Mouse (Mus musculus): ENCODE measurements around the gene Was.
"Not testable (repeated sequence)": the region's sequence is repeated elsewhere in the genome, so short reads cannot be mapped to it uniquely, and the experiment has no call there.

The Was gene

GRCm38 (mm10) chrX:8075104-8075503, 15.2 kb downstream of the Was start:
- in situ Hi-C loops (cut with MboI; ENCODE audit: unreplicated experiment in 2 of 2): no loop called here

- in situ Hi-C loops (cut with MboI; ENCODE audit: unreplicated experiment in 2 of 2): no loop called here
Observed at GRCm38 (mm10) chrX:8074430-8075014, 15.8 kb downstream of the Was start, which contains the start of gene Suv39h1. TSS of gene Suv39h1 (minus strand) at chrX:8074760.

GRCm38 (mm10) chrX:8073881-8074429, 16.3 kb downstream of the Was start:
- in situ Hi-C loops (cut with MboI; ENCODE audit: unreplicated experiment in 2 of 2): no loop called here

- in situ Hi-C loops (cut with MboI; ENCODE audit: unreplicated experiment in 2 of 2): no loop called here
Observed at GRCm38 (mm10) chrX:8069166-8069565, 21.1 kb downstream of the Was start.

- in situ Hi-C loops (cut with MboI; ENCODE audit: unreplicated experiment in 2 of 2): not testable (repeated sequence)
Observed at GRCm38 (mm10) chrX:8051044-8051781, 39.1 kb downstream of the Was start.

GRCm38 (mm10) chrX:8033009-8033408, 57.3 kb downstream of the Was start:
- in situ Hi-C loops (cut with MboI; ENCODE audit: unreplicated experiment in 2 of 2): loop anchor here in 1 of 2 experiments (5.0 kb wide), 1 partner anchor 79 kb away; no protein-coding TSS in a partner anchor
